Mouse (Mus musculus) left cerebral cortex, postnatal 25 days (tissue): Measurements from ENCODE around the gene Rnf135. TPM values are rescaled to one million over a fixed set of nuclear protein-coding genes. Genes with fewer than 3 reads are reported as not detected.
"Not testable (repeated sequence)": the region's sequence is repeated elsewhere in the genome, so short reads cannot be mapped to it uniquely, and the experiment has no call there.

ENCODE experiments used
- DNase-seq, 2 experiments: peaks; one replicate each; pipeline ENCODE4 v3.0.0; 2022; ENCODE audit warnings: low spot score in 2 of 2, mixed read lengths in 1 of 2
- intact Hi-C: fragments of 180-260 bp; cut with DNase I; formaldehyde crosslinking; loops from one replicate; pipeline ENCODE4 v1.15.1; 2025
- total RNA-seq, 2 experiments: library from RNA; stranded (reverse); gene quantifications; 2 replicates each; pipeline ENCODE4 v1.2.3; 2021

The Rnf135 gene
- 1 to 10 TPM; 3.4 to 4.1 TPM for total RNA-seq

DNA sequence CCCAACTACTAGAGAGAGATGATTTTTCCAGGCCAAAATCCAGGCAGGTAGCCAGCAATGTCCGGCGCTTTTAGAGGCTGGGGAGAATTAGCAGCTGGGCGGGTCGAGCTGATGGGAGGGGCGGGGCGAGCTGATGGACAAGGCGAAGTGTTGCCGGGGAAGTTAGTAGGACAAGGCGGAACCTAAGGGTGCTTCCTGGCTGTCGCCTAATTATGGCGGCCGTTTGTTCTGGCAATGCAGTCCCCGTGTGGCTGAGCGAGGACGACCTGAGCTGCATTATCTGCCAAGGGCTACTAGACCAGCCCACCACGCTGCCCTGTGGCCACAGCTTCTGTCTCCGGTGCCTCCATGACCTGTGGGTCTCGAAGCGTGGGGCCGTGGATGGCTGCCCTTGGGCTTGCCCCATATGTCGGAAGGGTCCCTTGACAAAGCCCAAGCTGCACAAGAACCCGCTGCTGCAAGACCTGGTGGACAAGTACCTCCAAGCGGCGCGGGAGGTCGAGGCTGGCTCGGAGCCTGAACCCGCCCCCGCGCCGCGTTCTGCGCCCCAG is at the start of gene Rnf135:
Rnf135 (plus strand) TSS at position 147 of the 551 bp plus-strand sequence.
- peak; percentile 73 to 83 for DNase-seq
- intact Hi-C loops: loop anchor here (2.0 kb wide), 1 partner anchor 25 kb away; the partner anchor contains the start of gene Rhot1

GRCm38 (mm10) chr11:80134744-80135143 is 48.9 kb upstream of the Rnf135 start:
- intact Hi-C loops: no loop called here

DNA sequence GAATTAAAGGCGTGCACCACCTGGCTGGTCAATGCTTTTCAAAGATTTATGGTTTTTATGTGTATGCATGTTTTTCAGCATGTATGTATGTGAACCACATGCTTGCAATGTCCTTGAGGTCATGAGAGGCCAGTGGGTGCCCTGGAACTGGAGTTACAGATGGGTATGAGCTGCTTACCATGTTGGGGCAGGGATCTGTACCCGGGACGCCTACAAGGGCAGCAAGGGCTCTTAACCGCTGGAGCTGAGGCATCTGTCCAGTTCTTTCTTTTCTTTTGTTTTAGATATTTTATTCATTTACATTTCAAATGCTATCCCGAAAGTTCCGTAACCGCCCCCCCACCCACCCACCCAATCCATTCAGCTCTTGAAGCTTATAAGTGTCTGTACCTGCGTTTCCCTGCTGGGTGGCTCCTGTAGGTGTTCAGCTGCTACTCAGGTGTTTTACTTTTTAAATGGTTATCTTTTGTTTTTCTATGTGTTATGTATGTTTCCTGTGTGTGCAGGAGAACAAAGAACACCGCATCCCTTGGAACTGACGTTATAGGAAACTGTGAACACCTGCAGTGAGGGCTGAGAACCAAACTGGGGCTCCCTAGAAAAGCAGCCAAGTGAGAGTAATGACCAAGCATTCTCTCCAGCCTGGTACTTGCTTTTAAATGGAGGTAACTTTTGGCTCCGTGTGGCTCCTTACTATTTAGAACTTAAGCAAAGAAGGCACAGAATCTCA is 47.5 kb upstream of the Rnf135 start:
- intact Hi-C loops: no loop called here
- DNase-seq: no peak

More at GRCm38 (mm10) chr11:80134744-80135143, 48.9 kb upstream of the Rnf135 start:
- DNase-seq: no peak

GRCm38 (mm10) chr11:80136786-80137185 is 46.9 kb upstream of the Rnf135 start:
- intact Hi-C loops: no loop called here
- DNase-seq: no peak

DNA sequence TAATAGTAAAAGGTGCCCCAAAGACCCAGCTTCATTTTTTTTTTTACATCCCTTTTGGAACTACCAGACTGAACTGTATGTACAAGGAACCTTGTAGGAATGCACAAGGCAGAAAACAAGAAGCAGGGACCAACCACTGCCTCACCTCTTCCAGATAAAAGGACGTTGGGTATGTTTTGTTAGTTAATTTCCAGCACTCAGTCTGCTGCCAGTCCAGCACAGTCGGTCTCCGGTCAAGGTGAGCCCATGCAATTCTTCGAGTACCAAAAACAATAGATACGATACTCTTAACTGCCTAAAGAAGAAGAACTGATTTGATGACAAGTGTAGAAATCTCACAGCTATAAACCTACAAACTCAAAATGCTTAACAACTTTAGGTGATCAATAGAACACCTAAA is 45.9 kb upstream of the Rnf135 start:
- intact Hi-C loops: no loop called here
- no peak for DNase-seq

GRCm38 (mm10) chr11:80141825-80142521 is 41.7 kb upstream of the Rnf135 start, which contains the start of gene Tefm:
Gene Tefm (minus strand): TSS chr11:80142175.
- peak; percentile 75 to 88 for DNase-seq
- intact Hi-C loops: loop anchor here (5.0 kb wide), 2 partner anchors 55 to 100 kb away; partner anchors contain the start of gene Atad5

GRCm38 (mm10) chr11:80142872-80143271 is 40.8 kb upstream of the Rnf135 start:
- intact Hi-C loops: loop anchor here (5.0 kb wide), 2 partner anchors 56 to 101 kb away; partner anchors contain the start of gene Atad5

GRCm38 (mm10) chr11:80145787-80146275 is 37.8 kb upstream of the Rnf135 start:
- no peak for DNase-seq
- intact Hi-C loops: no loop called here

More at GRCm38 (mm10) chr11:80142872-80143271, 40.8 kb upstream of the Rnf135 start:
- no peak for DNase-seq

GRCm38 (mm10) chr11:80147748-80148147 is 35.9 kb upstream of the Rnf135 start:
- DNase-seq: no peak

GRCm38 (mm10) chr11:80148313-80148712 is 35.3 kb upstream of the Rnf135 start:
- intact Hi-C loops: no loop called here
- no peak for DNase-seq

More at GRCm38 (mm10) chr11:80147748-80148147, 35.9 kb upstream of the Rnf135 start:
- intact Hi-C loops: no loop called here

- DNase-seq, intact Hi-C loops: not testable (repeated sequence)
Observed at GRCm38 (mm10) chr11:80148974-80149373, 34.7 kb upstream of the Rnf135 start.

GRCm38 (mm10) chr11:80149412-80150023 is 34.1 kb upstream of the Rnf135 start:
- intact Hi-C loops: no loop called here
- DNase-seq: no peak

- DNase-seq: no peak
- intact Hi-C loops: no loop called here
Observed at GRCm38 (mm10) chr11:80150566-80150965, 33.1 kb upstream of the Rnf135 start.

DNA sequence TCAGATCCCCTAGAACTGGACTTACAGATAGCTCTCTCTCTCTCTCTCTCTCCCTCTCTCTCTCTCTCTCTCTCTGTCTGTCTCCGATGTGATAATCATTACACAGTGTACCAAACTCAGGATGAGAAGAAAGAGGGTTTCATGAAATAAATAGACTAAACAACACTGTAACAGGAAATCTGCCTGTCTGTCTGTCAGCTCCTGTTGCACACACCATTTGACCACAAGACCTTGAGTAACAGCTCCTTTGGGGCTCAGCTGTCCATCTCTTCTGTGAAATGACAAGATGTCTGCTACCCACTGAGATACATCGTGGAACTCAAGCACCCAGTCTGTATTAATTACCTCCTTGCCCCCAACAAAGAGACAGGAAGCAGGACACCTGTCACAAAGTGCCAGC is 32.1 kb upstream of the Rnf135 start:
- intact Hi-C loops: no loop called here

GRCm38 (mm10) chr11:80152376-80152775 is 31.3 kb upstream of the Rnf135 start:
- intact Hi-C loops: no loop called here
- DNase-seq: no peak

More for the DNA sequence above, 32.1 kb upstream of the Rnf135 start:
- no peak for DNase-seq

DNA sequence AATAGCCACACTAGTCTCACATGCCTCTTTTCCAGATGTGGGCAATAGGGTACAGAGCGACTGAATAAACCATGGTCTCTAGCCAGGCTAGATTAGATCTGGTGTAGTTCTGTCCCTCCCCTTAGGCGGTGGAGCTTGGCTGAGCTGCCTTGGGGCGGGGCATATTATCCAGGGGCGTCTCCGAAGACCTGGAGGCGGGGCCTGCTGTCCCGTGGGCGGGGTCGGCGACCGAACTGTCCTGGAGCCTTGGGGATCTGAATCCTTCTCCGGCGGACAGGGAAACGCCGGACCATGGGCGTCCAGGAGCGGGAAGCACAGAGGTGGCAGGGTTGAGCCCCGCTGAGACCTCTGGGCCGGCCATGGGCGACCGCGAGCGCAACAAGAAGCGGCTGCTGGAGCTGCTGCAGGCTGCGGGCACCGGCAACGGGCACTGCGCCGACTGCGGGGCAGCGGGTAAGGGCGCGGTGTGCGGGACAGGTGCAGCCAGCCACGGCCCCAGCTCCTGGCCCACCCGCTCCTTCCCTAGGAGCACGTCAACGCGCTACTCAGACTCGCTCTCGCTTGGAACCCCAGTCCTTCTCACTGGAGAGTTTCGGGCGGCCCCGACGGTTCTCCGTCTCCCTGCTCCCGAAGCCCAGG is 29.7 kb upstream of the Rnf135 start, which contains the start of gene Adap2:
Adap2 (plus strand) TSS at position 249 of the 639 bp plus-strand sequence.
- intact Hi-C loops: no loop called here
- DNase-seq: peak; percentile 62 to 72

DNA sequence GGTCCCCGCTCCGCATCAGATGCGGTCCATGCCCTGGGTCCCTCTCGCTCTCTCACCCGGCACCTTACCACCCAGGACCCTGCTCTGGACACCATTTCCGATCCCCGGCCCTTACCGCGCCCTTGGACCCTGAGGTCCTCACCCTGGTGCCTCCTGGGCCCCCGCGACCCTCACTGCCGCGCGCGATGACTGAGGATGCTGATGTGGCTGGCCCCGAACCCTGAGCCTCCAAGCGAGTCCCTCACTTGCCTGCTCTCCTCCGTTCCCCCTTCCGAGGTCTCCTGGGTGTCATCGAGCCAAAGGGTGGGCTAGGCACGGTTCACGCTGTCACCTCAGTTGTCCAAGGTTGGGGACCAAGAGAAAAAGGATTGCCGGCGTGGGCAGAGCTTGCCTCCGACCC is 29.1 kb upstream of the Rnf135 start:
- intact Hi-C loops: no loop called here
- no peak for DNase-seq

DNA sequence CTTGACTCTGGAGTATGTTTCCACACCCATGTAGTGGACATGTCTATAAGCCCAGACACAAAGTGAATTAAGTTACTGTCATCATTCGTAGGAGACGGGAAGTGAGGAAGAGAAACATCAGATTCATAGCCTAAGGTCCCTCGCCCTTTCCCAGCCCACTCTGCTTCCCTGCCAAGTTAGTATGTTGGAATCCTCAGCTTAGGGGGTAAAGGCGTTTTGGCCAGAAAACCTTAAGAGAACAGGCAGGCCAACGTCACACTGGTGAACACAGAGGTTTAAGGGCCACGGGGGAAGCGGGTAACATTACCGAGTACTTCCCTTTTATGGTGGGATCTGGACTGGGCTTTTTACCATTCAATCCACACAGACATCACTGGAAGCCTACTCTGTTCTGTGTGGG is 28.1 kb upstream of the Rnf135 start:
- no peak for DNase-seq
- intact Hi-C loops: no loop called here

DNA sequence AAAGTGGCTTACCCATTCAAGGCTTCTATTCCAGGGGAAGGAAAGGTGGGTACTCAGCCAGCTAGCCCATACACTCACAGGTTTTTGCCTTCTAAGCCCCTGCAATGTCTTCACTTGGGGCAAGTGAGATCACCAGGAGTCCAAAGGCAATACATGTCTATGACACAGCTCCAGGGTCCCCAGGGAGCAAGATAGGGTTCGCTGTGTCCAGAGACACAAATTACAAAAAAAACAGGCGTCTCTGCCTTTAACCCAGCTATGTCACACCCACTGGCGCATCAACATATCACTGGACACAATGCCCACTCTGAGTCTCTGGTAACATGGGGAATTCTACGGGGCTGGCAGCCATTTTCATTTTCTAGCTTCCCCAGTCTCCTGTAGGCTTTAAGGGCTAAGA is 27.7 kb upstream of the Rnf135 start:
- intact Hi-C loops: no loop called here
- no peak for DNase-seq
